Mouse (Mus musculus): ENCODE data around the gene Cdhr3.

The Cdhr3 gene

GRCm38 (mm10) chr12:33035719-33036521, 56.8 kb downstream of the Cdhr3 start:
- no peak for DNase-seq (ENCODE audit: extremely low read depth, low read depth, low spot score)

DNA sequence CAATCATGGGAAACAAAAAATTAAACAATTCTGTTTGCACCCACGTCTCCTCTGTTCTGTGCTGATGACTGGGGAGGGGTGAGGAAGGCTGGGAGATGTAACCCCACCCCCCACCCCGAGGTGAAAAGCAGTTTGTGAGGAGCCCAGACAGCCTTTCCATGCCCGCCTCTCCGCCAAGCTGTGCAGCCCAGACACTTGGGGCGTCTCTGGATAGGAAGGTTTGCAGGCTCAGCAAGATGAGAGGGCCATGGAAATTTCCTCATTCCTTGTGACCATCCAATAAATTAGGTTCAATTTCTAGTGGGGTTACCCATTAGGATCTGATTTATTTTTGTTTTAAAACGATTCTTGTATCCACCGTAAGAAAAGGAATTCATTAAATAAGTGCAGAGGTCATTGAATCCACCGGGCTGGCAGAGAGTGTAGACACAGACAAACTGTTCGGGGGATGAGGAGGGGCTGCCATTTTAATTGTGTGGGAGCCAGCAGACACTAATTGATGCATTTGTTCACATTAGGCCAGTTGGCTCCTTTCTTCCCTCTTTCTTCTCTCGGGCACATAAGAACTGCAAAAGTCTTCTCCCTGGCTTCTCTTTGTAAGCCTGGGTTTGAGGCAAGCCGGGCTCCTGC, 57.5 kb downstream of the Cdhr3 start:
- DNase-seq (ENCODE audit: extremely low read depth, low read depth, low spot score): no peak

DNA sequence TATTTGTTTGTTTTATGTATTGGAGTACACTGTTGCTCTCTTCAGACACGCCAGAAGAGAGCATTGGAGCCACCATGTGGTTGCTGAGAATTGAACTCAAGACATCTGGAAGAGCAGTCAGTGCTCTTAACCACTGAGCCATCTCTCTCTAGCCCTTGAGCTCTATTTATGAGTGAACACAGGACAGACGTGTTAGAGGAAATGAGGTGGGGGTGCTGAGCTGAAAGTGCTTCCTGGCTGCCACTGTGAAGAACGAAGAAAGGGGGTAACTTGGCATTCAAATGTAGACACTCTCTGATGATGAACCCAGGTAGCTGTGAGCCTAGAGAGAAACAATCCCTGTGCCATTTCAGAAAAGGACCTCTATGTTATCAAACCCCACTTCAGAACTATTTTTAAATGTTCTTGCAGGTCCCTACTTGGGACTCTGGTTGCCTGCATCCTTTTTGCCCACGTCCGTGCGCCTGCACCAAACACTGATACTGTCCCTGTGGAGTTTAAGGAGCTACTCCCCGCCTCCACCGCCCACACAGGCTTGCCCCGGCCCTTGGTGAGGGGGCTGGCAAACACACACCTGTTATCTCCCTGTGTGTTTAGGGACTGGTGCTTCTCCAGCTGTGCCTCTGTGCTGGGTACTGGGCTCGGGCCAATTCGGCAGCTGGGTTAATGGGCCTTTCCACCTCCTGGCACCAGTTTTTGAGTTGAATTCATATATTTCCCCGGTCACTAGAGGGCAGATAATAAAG, 58.2 kb downstream of the Cdhr3 start:
- no peak for DNase-seq (ENCODE audit: extremely low read depth, low read depth, low spot score)

- no peak for DNase-seq (ENCODE audit: extremely low read depth, low read depth, low spot score)
Measured at GRCm38 (mm10) chr12:33033221-33033620, 59.5 kb downstream of the Cdhr3 start.

DNA sequence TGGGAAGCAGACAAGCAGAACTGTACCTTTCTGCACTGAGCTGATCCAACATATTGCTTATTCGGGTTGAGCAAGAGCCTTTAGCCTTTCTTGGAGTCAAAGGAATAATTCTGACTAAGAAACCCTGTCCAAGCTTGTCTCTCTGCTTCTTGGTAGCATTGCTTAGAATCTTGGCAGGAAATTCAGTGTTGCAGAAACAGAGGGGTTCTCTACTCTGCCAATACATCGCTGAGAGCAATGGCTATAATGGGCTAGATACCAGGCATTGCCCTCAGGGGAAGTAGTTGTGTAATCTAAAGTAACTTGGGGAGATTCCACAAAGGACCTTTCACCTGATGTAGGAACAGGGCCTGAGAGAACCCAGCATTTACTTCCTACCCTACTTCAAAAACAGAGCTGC, 62.1 kb downstream of the Cdhr3 start:
- DNase-seq (ENCODE audit: extremely low read depth, low read depth, low spot score): peak; percentile 99

DNA sequence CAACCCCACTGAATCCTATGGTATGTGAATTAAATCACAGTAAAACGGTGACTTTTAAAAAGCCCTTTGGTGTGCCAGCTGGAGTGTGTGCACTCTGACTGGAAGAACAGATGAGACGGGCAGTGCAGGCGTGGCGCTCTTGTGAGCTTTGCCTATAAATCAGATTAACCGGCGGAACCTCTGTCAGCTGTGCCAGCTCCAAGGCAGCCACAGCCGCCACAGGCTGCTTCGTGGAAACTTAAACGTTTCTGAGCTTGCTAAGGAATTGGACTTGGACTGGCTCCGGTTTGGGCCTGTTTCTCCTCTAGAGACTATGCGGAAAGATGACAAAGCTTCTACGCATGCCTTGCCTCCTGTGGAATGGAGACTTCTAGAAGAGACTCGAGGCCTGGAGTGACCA, 62.6 kb downstream of the Cdhr3 start:
- DNase-seq (ENCODE audit: extremely low read depth, low read depth, low spot score): no peak

DNA sequence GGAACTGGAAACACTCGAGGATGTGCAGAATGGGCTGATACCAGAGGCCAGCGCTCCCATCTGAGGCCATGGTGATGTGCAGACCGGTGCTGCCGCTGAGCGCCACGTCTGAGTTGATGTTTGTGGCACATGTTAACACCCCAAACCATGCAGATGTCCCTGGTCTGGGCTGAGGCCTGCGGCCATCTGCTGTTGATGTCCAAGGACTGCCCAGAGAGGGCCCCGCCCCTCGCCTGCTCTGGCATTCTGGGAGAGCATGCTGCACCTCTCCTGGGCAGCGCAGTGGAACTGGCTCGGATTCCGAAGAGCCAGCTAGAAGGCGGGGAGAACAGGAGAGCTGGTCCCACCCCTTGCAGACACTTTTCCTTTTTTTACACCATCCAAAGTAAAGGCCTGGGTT, 64.0 kb downstream of the Cdhr3 start:
- DNase-seq (ENCODE audit: extremely low read depth, low read depth, low spot score): no peak

DNA sequence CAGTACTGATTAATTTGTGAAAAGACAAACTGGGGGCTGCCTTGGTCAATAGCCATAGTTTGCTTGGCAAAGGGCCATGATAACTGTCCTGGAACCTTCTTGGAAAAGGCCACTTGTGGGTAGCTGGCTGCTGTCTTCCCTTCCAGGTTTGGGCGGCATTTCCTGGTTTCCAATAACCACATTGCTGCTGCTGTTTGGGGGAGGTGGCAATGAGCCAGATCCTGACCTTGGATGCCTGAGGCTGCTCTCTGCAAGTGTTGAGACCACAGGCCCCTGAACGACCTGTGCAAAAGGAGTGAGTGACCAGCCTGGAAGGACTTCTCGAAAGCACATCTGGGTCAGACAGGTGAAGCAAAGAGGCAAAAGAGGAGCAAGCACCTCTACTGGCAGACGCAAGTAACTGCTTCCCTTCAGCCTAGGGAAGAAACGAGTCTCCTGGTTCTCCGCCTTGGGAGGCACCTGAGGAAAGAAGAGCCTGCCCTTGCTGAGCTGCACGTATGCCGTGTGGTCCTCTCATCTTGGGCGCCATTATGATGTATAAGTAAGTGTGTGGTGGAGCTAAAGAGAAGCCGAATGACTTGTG, 64.5 kb downstream of the Cdhr3 start:
- DNase-seq (ENCODE audit: extremely low read depth, low read depth, low spot score): no peak

- no peak for DNase-seq (ENCODE audit: extremely low read depth, low read depth, low spot score)
Measured at GRCm38 (mm10) chr12:33027093-33027492, 65.6 kb downstream of the Cdhr3 start.

GRCm38 (mm10) chr12:33024524-33024923, 68.2 kb downstream of the Cdhr3 start:
- DNase-seq (ENCODE audit: extremely low read depth, low read depth, low spot score): no peak

- no peak for DNase-seq (ENCODE audit: extremely low read depth, low read depth, low spot score)
Measured at GRCm38 (mm10) chr12:33021751-33022150, 70.9 kb downstream of the Cdhr3 start.

DNA sequence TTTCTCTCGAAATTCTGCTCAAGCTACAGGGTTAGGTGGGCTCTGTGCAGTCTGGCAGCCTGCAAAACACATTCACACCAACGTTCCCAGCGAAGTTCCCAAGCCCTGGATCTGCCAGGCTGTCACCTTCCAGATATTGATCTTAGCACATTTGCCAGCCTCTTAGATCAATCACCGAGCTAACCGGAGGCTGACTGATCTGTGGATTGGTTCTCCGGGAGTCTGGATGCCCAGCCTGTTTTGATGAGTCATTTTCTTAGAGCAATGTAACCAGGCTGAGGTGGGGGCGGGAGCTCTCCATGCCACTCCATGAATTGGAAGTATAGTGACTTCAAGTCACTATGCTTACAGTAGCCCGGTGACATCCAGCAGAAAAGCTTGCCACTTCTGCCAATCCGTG, 71.5 kb downstream of the Cdhr3 start:
- no peak for DNase-seq (ENCODE audit: extremely low read depth, low read depth, low spot score)

GRCm38 (mm10) chr12:33020011-33020410, 72.7 kb downstream of the Cdhr3 start:
- no peak for DNase-seq (ENCODE audit: extremely low read depth, low read depth, low spot score)

DNA sequence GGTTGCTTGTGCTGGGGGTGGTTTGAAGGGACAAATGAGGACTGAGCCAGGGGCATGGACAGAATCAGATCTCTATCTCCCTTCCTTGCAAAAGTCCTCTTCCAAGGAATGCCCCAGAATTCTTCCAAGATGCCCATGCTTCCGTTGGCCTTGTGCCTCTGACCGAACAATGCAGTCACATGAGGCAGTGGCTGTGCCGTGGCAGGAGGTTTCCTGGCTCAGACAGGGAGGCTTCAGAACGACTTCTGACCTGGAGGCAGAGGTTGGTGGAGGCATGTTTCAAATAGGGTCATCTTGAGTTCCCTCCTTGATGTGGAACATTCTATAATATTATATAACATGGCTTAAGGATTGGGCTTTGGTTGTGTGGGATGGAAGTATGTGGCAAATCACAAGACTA, 74.1 kb downstream of the Cdhr3 start:
- no peak for DNase-seq (ENCODE audit: extremely low read depth, low read depth, low spot score)

DNA sequence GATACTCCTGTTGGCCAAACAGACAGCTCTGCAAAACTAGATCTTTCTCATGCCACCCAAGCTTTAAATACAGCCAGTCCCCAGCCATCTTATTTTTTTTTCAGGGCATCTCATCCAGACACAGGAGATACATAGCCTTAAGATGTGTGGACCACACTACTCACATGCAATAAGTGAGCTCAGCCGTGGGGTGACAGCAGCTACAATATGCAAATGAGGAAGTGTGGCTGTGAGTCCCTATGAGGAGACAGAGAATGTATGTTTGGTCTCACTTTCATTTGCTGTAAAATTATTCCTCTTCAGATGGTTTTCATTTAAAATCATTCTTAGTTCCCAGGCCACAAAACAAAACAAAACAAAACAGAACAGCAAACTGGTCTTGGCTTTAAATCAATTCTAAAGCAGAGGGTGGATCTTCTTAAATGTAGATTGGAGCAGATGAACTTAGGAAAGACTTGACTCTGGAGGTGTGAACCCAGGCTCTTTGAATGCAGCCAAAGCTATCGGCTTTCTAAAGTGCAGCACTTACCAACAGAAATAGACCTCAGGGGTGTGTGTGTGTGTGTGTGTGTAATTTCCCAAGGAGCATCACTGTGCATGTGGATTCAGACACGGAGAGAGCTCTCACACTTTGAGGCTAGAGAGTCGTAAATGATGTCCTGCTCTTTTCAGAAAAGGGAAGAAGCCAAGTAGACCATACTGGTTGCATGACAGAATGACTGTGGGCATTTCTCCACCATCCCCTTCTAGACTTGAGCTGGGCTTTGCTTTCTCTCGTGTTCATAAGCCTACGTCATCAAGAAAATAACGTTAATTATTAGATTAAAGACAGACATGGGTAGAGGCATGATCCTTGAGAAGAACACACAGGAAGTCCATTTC, 75.6 kb downstream of the Cdhr3 start:
- DNase-seq (ENCODE audit: extremely low read depth, low read depth, low spot score): no peak

- no peak for DNase-seq (ENCODE audit: extremely low read depth, low read depth, low spot score)
Measured at GRCm38 (mm10) chr12:33015103-33015502, 77.6 kb downstream of the Cdhr3 start.

DNA sequence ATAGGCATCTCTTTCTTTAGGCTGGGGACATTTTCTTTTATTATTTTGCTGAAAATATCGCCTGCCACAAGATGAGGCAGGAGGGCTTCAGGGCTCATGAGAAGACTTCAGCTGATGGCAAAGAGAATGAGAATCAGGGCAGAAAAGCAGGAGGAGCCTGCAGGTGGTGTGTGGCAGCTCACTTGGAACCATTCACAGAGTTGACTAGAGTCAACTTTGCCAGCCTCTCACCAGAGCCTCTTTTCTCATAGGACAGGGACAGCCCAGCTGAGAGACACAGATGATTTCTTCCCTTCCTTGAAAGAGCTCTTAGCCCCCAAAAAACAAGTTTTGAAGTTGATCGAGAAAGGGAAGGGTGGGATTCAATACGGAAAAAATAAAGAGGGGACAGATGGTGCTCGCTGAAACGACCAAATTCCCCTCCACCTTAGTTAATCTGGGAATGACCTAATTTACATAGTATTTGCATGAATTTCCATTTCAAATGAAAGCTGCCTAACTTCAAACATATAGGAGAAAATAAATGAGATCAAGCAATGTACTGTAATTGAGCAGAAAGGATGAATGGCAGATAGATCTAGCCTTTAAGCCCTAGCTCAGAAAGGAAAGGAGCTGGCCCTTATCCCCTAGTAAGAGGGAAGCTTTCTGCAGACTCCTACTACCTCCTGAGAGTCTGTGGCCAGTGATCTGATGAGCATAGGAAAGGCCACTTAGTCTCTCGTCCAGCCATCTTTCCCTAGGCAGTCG, 78.5 kb downstream of the Cdhr3 start:
- DNase-seq (ENCODE audit: extremely low read depth, low read depth, low spot score): no peak

GRCm38 (mm10) chr12:33010026-33010425, 82.6 kb downstream of the Cdhr3 start:
- no peak for DNase-seq (ENCODE audit: extremely low read depth, low read depth, low spot score)

DNA sequence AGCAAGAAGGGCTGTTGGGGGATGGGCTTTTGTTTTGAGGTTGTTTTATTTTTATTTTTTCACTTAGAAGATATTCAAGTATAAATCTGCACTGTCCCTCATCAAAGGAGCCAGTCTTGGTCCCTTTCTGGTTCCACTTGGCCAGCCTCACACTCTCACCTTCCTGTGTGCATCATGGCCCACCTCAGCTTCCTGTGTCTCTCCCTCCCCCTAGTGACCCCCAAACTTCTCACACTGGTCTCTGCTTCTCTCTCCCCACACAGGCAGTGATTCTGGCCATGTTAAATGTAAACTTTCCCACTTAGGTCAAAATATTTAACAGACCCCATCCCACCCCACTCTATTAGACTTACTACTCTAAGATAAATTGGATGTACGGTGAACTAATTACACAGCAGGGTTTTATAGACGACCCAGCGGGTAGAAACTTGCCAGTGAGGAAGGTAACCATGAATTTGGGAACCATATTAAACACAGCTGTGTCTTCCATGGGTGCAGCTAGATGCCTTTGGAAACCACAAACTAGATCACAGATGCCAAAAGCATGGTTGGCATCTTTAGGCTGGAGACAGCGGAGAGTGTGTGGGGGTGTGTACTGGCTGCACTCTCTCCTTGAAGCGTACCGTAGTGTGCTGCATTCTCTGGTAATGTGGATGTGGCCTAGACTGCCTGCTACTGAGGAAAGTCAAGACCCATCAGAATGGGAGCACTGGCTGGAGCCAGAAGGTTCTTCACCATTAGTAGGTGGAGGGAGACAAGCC, 83.3 kb downstream of the Cdhr3 start:
- DNase-seq (ENCODE audit: extremely low read depth, low read depth, low spot score): no peak
